In the genomic region with DNA sequence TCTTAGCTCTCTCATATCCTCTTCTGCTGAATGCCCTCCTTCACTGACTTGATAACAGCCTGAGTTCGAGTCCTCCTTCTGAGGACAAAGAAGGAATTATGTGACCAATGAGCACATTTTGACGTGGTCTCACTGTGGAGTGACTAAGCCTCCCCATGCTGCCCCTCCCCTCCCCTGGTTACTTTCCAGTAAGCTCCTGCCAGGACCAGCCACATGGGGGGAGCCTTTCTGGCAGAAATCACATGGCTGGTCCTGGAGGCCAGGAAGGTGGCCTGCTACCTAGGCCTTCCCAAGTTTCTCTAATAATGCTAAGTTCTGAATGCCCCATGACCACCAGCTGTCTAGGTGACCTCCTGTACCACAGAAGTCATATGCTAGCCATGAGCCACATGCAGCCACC, we compare ENCODE assay signal across 21 mouse cellular contexts. TPM values are rescaled to one million over a fixed set of nuclear protein-coding genes. Genes with fewer than 3 reads are reported as not detected.
"Had no signal": no experiment of that assay in that cellular context is flagged by ENCODE, and none has a peak within 500 bp of the region (broad histone marks: within the 10 kb centered on the region; RNA-seq: fewer than 3 reads in every experiment).

No protein-coding gene starts in this region.

- H3K27me3 ChIP-seq: kidney, embryonic 15.5 days; liver, embryonic 13.5 days; neural tube, embryonic 12.5 days; neural tube, embryonic 15.5 days had no signal

- H3K27ac ChIP-seq: kidney, embryonic 15.5 days; liver, embryonic 13.5 days; neural tube, embryonic 12.5 days; neural tube, embryonic 15.5 days; stomach, postnatal 0 days had no signal

- H3K4me3 ChIP-seq: kidney, embryonic 15.5 days; liver, embryonic 13.5 days; neural tube, embryonic 12.5 days; neural tube, embryonic 15.5 days had no signal

- H3K4me1 ChIP-seq: liver, embryonic 13.5 days; neural tube, embryonic 15.5 days had no signal

- DNase-seq: kidney, adult 8-10 months; kidney, postnatal 10 days; kidney, postnatal 36 days; liver, embryonic 13.5 days; lung, adult 2 months; lung, postnatal 14 days; lung, postnatal 4 days; midbrain, embryonic 14.5 days; right cerebral cortex, adult 18-20 months; right cerebral cortex, postnatal 14 days; right cerebral cortex, postnatal 4 days; thymus, adult 2 months; thymus, postnatal 14 days; thymus, postnatal 4 days had no signal

RNA-seq across cellular contexts. Expression of a gene that starts 27.3 kb away (rescaled TPM):
- polyA plus RNA-seq: liver, adult 2 months; liver, embryonic 13.5 days; liver, embryonic 16.5 days; stomach, embryonic 14.5 days; stomach, postnatal 0 days had no signal
